9 mouse cellular contexts compared by ENCODE assay signal in genomic region chr9:50782155-50782554, GRCm38 (mm10). TPM values are rescaled to one million over a fixed set of nuclear protein-coding genes. Genes with fewer than 3 reads are reported as not detected.
A peak's percentile ranks its signal among the peaks of the same experiment; 100 is the strongest.
DNase-seq lines count a peak whose midpoint lies in the region; ATAC-seq and TF ChIP-seq lines count a peak whose summit lies in the region.
"Had no signal": no experiment of that assay in that cellular context is flagged by ENCODE, and none has a peak within 500 bp of the region (broad histone marks: within the 10 kb centered on the region; RNA-seq: fewer than 3 reads in every experiment).

No protein-coding gene starts in this region.

- 83% methylated on average over 2 of the region's 2 CpGs for WGBS in heart, postnatal 0 days

- TF ChIP-seq CTCF in heart, postnatal 0 days (IDR thresholded peaks at IDR 0.05; ENCODE audit: low read depth), result peak; percentile 43

- H3K27ac ChIP-seq in heart, postnatal 0 days (ENCODE audit: low read depth), result no peak overlapping the region
- H3K27ac ChIP-seq: embryonic facial prominence, embryonic 13.5 days had no signal

- H3K9ac ChIP-seq in heart, postnatal 0 days (replicated peaks; ENCODE audit: low read depth, low read length), result no peak overlapping the region
- H3K9ac ChIP-seq: embryonic facial prominence, embryonic 13.5 days had no signal

- no peak for TF ChIP-seq EP300 in heart, postnatal 0 days (IDR thresholded peaks at IDR 0.05; ENCODE audit: low read depth)

- DNase-seq in heart, postnatal 0 days (ENCODE audit: low spot score), result no peak
- no peak for DNase-seq in heart, adult 9 months (ENCODE audit: low spot score in 2 of 2)
- DNase-seq in urinary bladder, postnatal 14 days (ENCODE audit: low spot score), result peak; percentile 38
- no peak for DNase-seq in urinary bladder, postnatal 4 days (ENCODE audit: low spot score in 2 of 2)
- peak; percentile 34 for DNase-seq in embryo, embryonic 11 days
- peak; percentile 37 for DNase-seq in mesoderm, embryonic 11.5 days (ENCODE audit: low read depth, low spot score)
- no peak for DNase-seq in urinary bladder, postnatal 10 days (ENCODE audit: low spot score)
- DNase-seq in left cerebral cortex, adult 9 months (ENCODE audit: low spot score in 2 of 2), result no peak

- no peaks in the 10 kb centered on the region for H3K4me1 ChIP-seq in heart, postnatal 0 days (ENCODE audit: control insufficient read depth, insufficient read depth)
- H3K4me1 ChIP-seq: embryonic facial prominence, embryonic 13.5 days had no signal

- H3K9me3 ChIP-seq in heart, postnatal 0 days (replicated peaks; ENCODE audit: control insufficient read depth, low read length), result no peaks in the 10 kb centered on the region
- H3K9me3 ChIP-seq: embryonic facial prominence, embryonic 13.5 days had no signal

- no peak overlapping the region for H3K4me3 ChIP-seq in heart, postnatal 0 days (ENCODE audit: low read depth, low read length)
- H3K4me3 ChIP-seq: embryonic facial prominence, embryonic 13.5 days had no signal

- peaks cover 74% of the 10 kb centered on the region for H3K36me3 ChIP-seq in heart, postnatal 0 days (replicated peaks; ENCODE audit: control insufficient read depth, insufficient read depth, low read length)

- no peak for ATAC-seq in heart, postnatal 0 days (ENCODE audit: insufficient read depth, low read depth)

- no peak overlapping the region for H3K4me2 ChIP-seq in heart, postnatal 0 days (ENCODE audit: low read depth, low read length)
- H3K4me2 ChIP-seq: embryonic facial prominence, embryonic 13.5 days had no signal

- no peaks in the 10 kb centered on the region for H3K27me3 ChIP-seq in heart, postnatal 0 days (ENCODE audit: control insufficient read depth, insufficient read depth, low read length)
- H3K27me3 ChIP-seq: embryonic facial prominence, embryonic 13.5 days had no signal

RNA-seq across cellular contexts. Expression of gene 1110032A03Rik, which starts 6.8 kb away (rescaled TPM):
- total RNA-seq in heart, postnatal 0 days (2014; rRNA removed; ENCODE audit: low replicate concordance), result 8.0 and 39.5 TPM in 2 replicates
- polyA plus RNA-seq in heart, postnatal 0 days (2015; fragmentation: Nextera tagmentation; extraction: Ambion mirVana), result 32.6 and 36.8 TPM in 2 replicates

RNA-seq across cellular contexts. Expression of gene Alg9, which starts 7.3 kb away (rescaled TPM):
- 23.9 and 24.2 TPM in 2 replicates for total RNA-seq in heart, postnatal 0 days (2014; rRNA removed; ENCODE audit: low replicate concordance)
- polyA plus RNA-seq in heart, postnatal 0 days (2015; fragmentation: Nextera tagmentation; extraction: Ambion mirVana), result 11.4 and 11.9 TPM in 2 replicates

RNA-seq across cellular contexts. Expression of gene Fdxacb1, which starts 14.1 kb away (rescaled TPM):
- 7.4 and 10.0 TPM in 2 replicates for total RNA-seq in heart, postnatal 0 days (2014; rRNA removed; ENCODE audit: low replicate concordance)
- 7.9 and 8.1 TPM in 2 replicates for polyA plus RNA-seq in heart, postnatal 0 days (2015; fragmentation: Nextera tagmentation; extraction: Ambion mirVana)

RNA-seq across cellular contexts. Expression of gene Hspb2, which starts 30.0 kb away (rescaled TPM):
- total RNA-seq in heart, postnatal 0 days (2014; rRNA removed; ENCODE audit: low replicate concordance), result 241 and 266 TPM in 2 replicates
- 309 and 313 TPM in 2 replicates for polyA plus RNA-seq in heart, postnatal 0 days (2015; fragmentation: Nextera tagmentation; extraction: Ambion mirVana)

RNA-seq across cellular contexts. Expression of gene Cryab, which starts 31.0 kb away (rescaled TPM):
- 758 and 766 TPM in 2 replicates for total RNA-seq in heart, postnatal 0 days (2014; rRNA removed; ENCODE audit: low replicate concordance)
- polyA plus RNA-seq in heart, postnatal 0 days (2015; fragmentation: Nextera tagmentation; extraction: Ambion mirVana), result 1,736 and 1,781 TPM in 2 replicates

Comparison
In these comparisons a context has a peak if more than half of its experiments do, and no peak if none do; other contexts are left out.
1. DNase-seq: peak in urinary bladder, postnatal 14 days (single experiment), embryo, embryonic 11 days (single experiment) and mesoderm, embryonic 11.5 days (single experiment); none in heart, postnatal 0 days (single experiment), heart, adult 9 months (0 of 2), urinary bladder, postnatal 4 days (0 of 2), urinary bladder, postnatal 10 days (single experiment) and left cerebral cortex, adult 9 months (0 of 2).